Mouse (Mus musculus) embryonic facial prominence, embryonic 14.5 days (tissue): Measurements from ENCODE around the gene Cfap44. TPM values are rescaled to one million over a fixed set of nuclear protein-coding genes. Genes with fewer than 3 reads are reported as not detected.

Experiments
- ATAC-seq: fragments of 200-750 bp; cut with Nextera tagmentation; 2 replicates; pipeline ENCODE4 v1.8.0; 2017; ENCODE audit warnings: low read depth, moderate number of reproducible peaks, moderate TSS enrichment
- DNase-seq: peaks from one replicate; pipeline ENCODE4 v3.0.0-alpha.2; 2015; ENCODE audit warnings: low spot score
- H3K27ac ChIP-seq: fragments of 300-500 bp; sonication (generic); replicated peaks from 2 replicates; pipeline ENCODE4 v1.5.1; 2014; ENCODE audit warnings: low read depth, mild to moderate bottlenecking, low read length, moderate library complexity
- H3K27me3 ChIP-seq: fragments of 300-500 bp; sonication (generic); replicated peaks from 2 replicates; pipeline ENCODE4 v1.6.1; 2014; ENCODE audit warnings: low read length; ENCODE audit not compliant: control insufficient read depth, insufficient read depth
- H3K36me3 ChIP-seq: fragments of 300-500 bp; sonication (generic); 2 replicates; pipeline ENCODE4 v1.6.1; 2014; ENCODE audit warnings: low read length, mixed read lengths; ENCODE audit not compliant: control insufficient read depth, insufficient read depth
- H3K4me1 ChIP-seq: fragments of 300-500 bp; sonication (generic); 2 replicates; pipeline ENCODE4 v1.6.1; 2014; ENCODE audit warnings: antibody characterized with exemption, low read length; ENCODE audit not compliant: control insufficient read depth, insufficient read depth
- H3K4me2 ChIP-seq: fragments of 300-500 bp; sonication (generic); 2 replicates; pipeline ENCODE4 v1.6.1; 2014; ENCODE audit warnings: low read depth, mild to moderate bottlenecking, low read length, moderate library complexity, mixed read lengths
- H3K4me3 ChIP-seq: fragments of 300-500 bp; sonication (generic); 2 replicates; pipeline ENCODE4 v1.5.1; 2014; ENCODE audit warnings: low read depth, mild to moderate bottlenecking, low read length
- H3K9ac ChIP-seq: fragments of 300-500 bp; sonication (generic); 2 replicates; pipeline ENCODE4 v1.6.1; 2014; ENCODE audit warnings: low read depth, mild to moderate bottlenecking, low read length, moderate library complexity, mixed read lengths
- H3K9me3 ChIP-seq: fragments of 300-500 bp; sonication (generic); 2 replicates; pipeline ENCODE4 v1.6.1; 2016; ENCODE audit warnings: low read length; ENCODE audit not compliant: control insufficient read depth
- WGBS: fragments of 180-500 bp; shearing (Covaris S2); extraction: QIAGEN DNeasy Blood & Tissue Kit; methylation state at CpG from one replicate; pipeline ENCODE4 v1.1.7; 2014; 5-methylcytosine and 5-hydroxymethylcytosine counted together
- polyA plus RNA-seq: library from polyadenylated mRNA; unstranded; fragments of >200 nt; fragmentation: Nextera tagmentation; extraction: Ambion mirVana; gene quantifications from 2 replicates; pipeline ENCODE4 v1.2.1, GENCODE M21; 2014

The Cfap44 gene
- polyA plus RNA-seq, 1 experiment from 2014 or later = 2.4 TPM

GRCm38 (mm10) chr16:44505243-44505642 is 110.6 kb downstream of the Cfap44 start:
- H3K27me3 ChIP-seq = no peaks in the 10 kb centered on the region
- peaks cover 84% of the 10 kb centered on the region for H3K36me3 ChIP-seq
- DNase-seq = no peak
- H3K9me3 ChIP-seq = no peaks in the 10 kb centered on the region
- H3K9ac ChIP-seq = no peak overlapping the region
- 83% methylated on average over 1 of the region's 1 CpGs for WGBS
- H3K4me3 ChIP-seq = no peak overlapping the region
- peaks cover 36% of the 10 kb centered on the region for H3K4me1 ChIP-seq
- no peak overlapping the region for H3K27ac ChIP-seq
- no peak for ATAC-seq
- H3K4me2 ChIP-seq = no peak overlapping the region

- ATAC-seq = no peak
- no peak overlapping the region for H3K9ac ChIP-seq
- H3K36me3 ChIP-seq = peaks cover 77% of the 10 kb centered on the region
- H3K4me2 ChIP-seq = no peak overlapping the region
- peak; percentile 56 for DNase-seq
- no peak overlapping the region for H3K4me3 ChIP-seq
- H3K4me1 ChIP-seq = peaks cover 46% of the 10 kb centered on the region
- no peaks in the 10 kb centered on the region for H3K9me3 ChIP-seq
- no peaks in the 10 kb centered on the region for H3K27me3 ChIP-seq
- peak overlapping the region; percentile 87 for H3K27ac ChIP-seq
- WGBS = 50% methylated on average over 10 of the region's 10 CpGs
Measured at GRCm38 (mm10) chr16:44507027-44507929, 112.7 kb downstream of the Cfap44 start.

- Histone ChIP-seq H3K27ac (peak overlapping the region; percentile 87), H3K36me3 (peaks cover 76% of the 10 kb centered on the region), H3K9ac (no peak overlapping the region), H3K4me2 (no peak overlapping the region), H3K27me3 (no peaks in the 10 kb centered on the region), H3K9me3 (no peaks in the 10 kb centered on the region), H3K4me1 (peaks cover 46% of the 10 kb centered on the region), H3K4me3 (no peak overlapping the region)
- WGBS = 68% methylated on average over 5 of the region's 5 CpGs
- DNase-seq (no peak), ATAC-seq (no peak)
Measured at GRCm38 (mm10) chr16:44508025-44508424, 113.4 kb downstream of the Cfap44 start.

- H3K9ac ChIP-seq = no peak overlapping the region
- H3K36me3 ChIP-seq = peaks cover 76% of the 10 kb centered on the region
- ATAC-seq (peak; percentile 19; the same call in 1 of the 2 replicates), DNase-seq (no peak)
- no peaks in the 10 kb centered on the region for H3K9me3 ChIP-seq
- H3K4me1 ChIP-seq = peaks cover 46% of the 10 kb centered on the region
- H3K27ac ChIP-seq = peak overlapping the region; percentile 87
- H3K27me3 ChIP-seq = no peaks in the 10 kb centered on the region
- H3K4me3 ChIP-seq = no peak overlapping the region
- 77% methylated on average over 13 of the region's 13 CpGs for WGBS
- no peak overlapping the region for H3K4me2 ChIP-seq
Measured at GRCm38 (mm10) chr16:44508772-44509171, 114.2 kb downstream of the Cfap44 start.

GRCm38 (mm10) chr16:44509458-44510344 is 115.1 kb downstream of the Cfap44 start:
- Histone ChIP-seq H3K4me1 (peaks cover 46% of the 10 kb centered on the region), H3K27ac (peak overlapping the region; percentile 87), H3K36me3 (peaks cover 76% of the 10 kb centered on the region), H3K4me3 (no peak overlapping the region), H3K27me3 (no peaks in the 10 kb centered on the region), H3K9me3 (no peaks in the 10 kb centered on the region), H3K4me2 (no peak overlapping the region), H3K9ac (0 out of 2 replicates have a peak overlapping the region, but pooled peaks have one; percentile 21)
- DNase-seq (peak; percentile 61), ATAC-seq (peak; percentile 16; the same call in 1 of the 2 replicates)
- 59% methylated on average over 7 of the region's 7 CpGs for WGBS

GRCm38 (mm10) chr16:44510521-44511213 is 116.1 kb downstream of the Cfap44 start:
- Histone ChIP-seq H3K36me3 (peaks cover 75% of the 10 kb centered on the region), H3K27me3 (no peaks in the 10 kb centered on the region), H3K4me1 (peaks cover 46% of the 10 kb centered on the region), H3K9ac (0 out of 2 replicates have a peak overlapping the region, but pooled peaks have one; percentile 46), H3K9me3 (no peaks in the 10 kb centered on the region), H3K27ac (peak overlapping the region; percentile 87), H3K4me2 (peak overlapping the region; percentile 28), H3K4me3 (no peak overlapping the region)
- DNase-seq (peak; percentile 87), ATAC-seq (peak; percentile 42; the same call in 1 of the 2 replicates)
- 48% methylated on average over 13 of the region's 13 CpGs for WGBS

- no peaks in the 10 kb centered on the region; the same call in 1 of the 2 replicates for H3K4me1 ChIP-seq
- H3K4me2 ChIP-seq = no peak overlapping the region
- DNase-seq = peak; percentile 55
- no peak overlapping the region for H3K9ac ChIP-seq
- H3K4me3 ChIP-seq = no peak overlapping the region
- no peaks in the 10 kb centered on the region for H3K9me3 ChIP-seq
- WGBS = 64% methylated on average over 6 of the region's 6 CpGs
- ATAC-seq = peak; percentile 60; the same call in 1 of the 2 replicates
- H3K36me3 ChIP-seq = peaks cover 95% of the 10 kb centered on the region
- H3K27me3 ChIP-seq = no peaks in the 10 kb centered on the region
- H3K27ac ChIP-seq = peak overlapping the region; percentile 48
Measured at GRCm38 (mm10) chr16:44516498-44516897, 121.9 kb downstream of the Cfap44 start.

GRCm38 (mm10) chr16:44523595-44523994 is 129.0 kb downstream of the Cfap44 start:
- H3K4me1 ChIP-seq = peaks cover 23% of the 10 kb centered on the region
- no peaks in the 10 kb centered on the region for H3K9me3 ChIP-seq
- ATAC-seq = no peak
- DNase-seq = no peak
- WGBS = 74% methylated on average over 7 of the region's 7 CpGs
- H3K27me3 ChIP-seq = no peaks in the 10 kb centered on the region
- H3K9ac ChIP-seq = no peak overlapping the region
- no peak overlapping the region for H3K4me2 ChIP-seq
- no peak overlapping the region for H3K27ac ChIP-seq
- H3K4me3 ChIP-seq = no peak overlapping the region
- H3K36me3 ChIP-seq = peaks cover 30% of the 10 kb centered on the region
